Mouse (Mus musculus) hindbrain, embryonic 11.5 days (tissue): ENCODE measurements around the gene Kirrel3. TPM values are rescaled to one million over a fixed set of nuclear protein-coding genes. Genes with fewer than 3 reads are reported as not detected.

Experiments used
- ATAC-seq: fragments of 200-750 bp; cut with Nextera tagmentation; 2 replicates; pipeline ENCODE4 v1.8.0; 2017; ENCODE audit warnings: mild to moderate bottlenecking, moderate TSS enrichment, moderate library complexity; ENCODE audit not compliant: low FRiP score
- DNase-seq: peaks from one replicate; pipeline ENCODE4 v3.0.0-alpha.2; 2015; ENCODE audit warnings: low spot score
- H3K27ac ChIP-seq: fragments of 300-500 bp; sonication (generic); 2 replicates; pipeline ENCODE4 v1.5.1; 2014; ENCODE audit warnings: mild to moderate bottlenecking, low read depth, low read length
- H3K27me3 ChIP-seq: fragments of 300-500 bp; sonication (generic); 2 replicates; pipeline ENCODE4 v1.6.1; 2014; ENCODE audit warnings: mild to moderate bottlenecking, low read length, moderate library complexity, mixed read lengths; ENCODE audit not compliant: control insufficient read depth, insufficient read depth
- H3K36me3 ChIP-seq: fragments of 300-500 bp; sonication (generic); 2 replicates; pipeline ENCODE4 v1.6.1; 2014; ENCODE audit warnings: mild to moderate bottlenecking, low read length, moderate library complexity, mixed read lengths; ENCODE audit not compliant: control insufficient read depth, insufficient read depth
- H3K4me1 ChIP-seq: fragments of 300-500 bp; sonication (generic); replicated peaks from 2 replicates; pipeline ENCODE4 v1.6.1; 2014; ENCODE audit warnings: low read length, mixed read lengths; ENCODE audit not compliant: control insufficient read depth, insufficient read depth
- H3K4me2 ChIP-seq: fragments of 300-500 bp; sonication (generic); replicated peaks from 2 replicates; pipeline ENCODE4 v1.6.1; 2014; ENCODE audit warnings: mild to moderate bottlenecking, low read depth, low read length
- H3K4me3 ChIP-seq: fragments of 300-500 bp; sonication (generic); 2 replicates; pipeline ENCODE4 v1.5.1; 2014; ENCODE audit warnings: low read depth, low read length
- H3K9ac ChIP-seq: fragments of 300-500 bp; sonication (generic); 2 replicates; pipeline ENCODE4 v1.6.1; 2014; ENCODE audit warnings: low read depth, low read length
- H3K9me3 ChIP-seq: fragments of 300-500 bp; sonication (generic); 2 replicates; pipeline ENCODE4 v1.6.1; 2016; ENCODE audit warnings: low read length; ENCODE audit not compliant: control insufficient read depth
- WGBS: fragments of 180-500 bp; shearing (Covaris S2); extraction: QIAGEN DNeasy Blood & Tissue Kit; methylation state at CpG from one replicate; pipeline ENCODE4 v1.1.7; 2014; 5-methylcytosine and 5-hydroxymethylcytosine counted together
- polyA plus RNA-seq: library from polyadenylated mRNA; unstranded; fragments of >200 nt; fragmentation: Nextera tagmentation; extraction: Ambion mirVana; gene quantifications from 2 replicates; pipeline ENCODE4 v1.2.1, GENCODE M21; 2014

The Kirrel3 gene
- polyA plus RNA-seq, 1 experiment from 2014 or later = 10.6 TPM

- Histone ChIP-seq H3K27ac (no peak overlapping the region), H3K4me3 (no peak overlapping the region), H3K9me3 (no peaks in the 10 kb centered on the region), H3K9ac (no peak overlapping the region), H3K27me3 (no peaks in the 10 kb centered on the region), H3K4me1 (peaks cover 2% of the 10 kb centered on the region; the same call in 1 of the 2 replicates), H3K36me3 (no peaks in the 10 kb centered on the region), H3K4me2 (no peak overlapping the region)
- ATAC-seq (no peak), DNase-seq (no peak)
- 74% methylated on average over 2 of the region's 2 CpGs for WGBS
Observed at GRCm38 (mm10) chr9:34995078-34995477, 509.4 kb downstream of the Kirrel3 start.

DNA sequence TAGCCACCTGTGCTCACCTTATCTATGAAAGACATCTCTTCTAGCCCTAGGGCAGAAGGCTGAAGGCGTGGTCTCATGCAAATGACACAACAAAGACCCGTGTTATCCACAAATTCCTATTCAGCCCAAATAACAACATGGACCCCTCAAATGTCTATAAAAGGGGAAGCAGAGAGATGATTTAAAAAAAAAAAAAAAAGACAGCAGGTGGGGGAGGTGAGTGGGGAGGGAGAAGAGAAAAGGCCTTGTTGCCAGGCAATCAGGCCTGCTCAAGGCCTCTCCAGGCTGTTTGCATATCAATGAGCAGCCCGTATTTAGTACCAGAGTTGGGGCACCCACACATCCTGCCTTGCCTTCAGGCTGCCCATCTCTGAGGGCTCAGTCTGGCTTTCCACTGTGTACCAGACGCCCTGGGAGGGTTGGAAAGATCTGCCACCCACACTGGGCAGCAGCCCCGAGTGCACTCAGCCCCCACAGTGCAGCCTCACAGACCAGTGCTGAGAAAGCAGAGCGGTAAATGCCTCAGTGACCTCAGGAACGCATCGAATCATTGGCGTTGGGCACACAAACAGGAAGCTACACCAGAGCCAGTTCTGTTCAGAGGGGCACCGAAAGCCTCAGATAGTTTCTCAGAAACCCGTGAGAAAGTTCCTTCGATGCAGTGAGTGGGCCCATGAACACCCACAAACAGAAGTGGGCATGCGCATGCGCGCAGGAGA, 510.1 kb downstream of the Kirrel3 start:
- H3K4me1 ChIP-seq = peaks cover 2% of the 10 kb centered on the region; the same call in 1 of the 2 replicates
- H3K27me3 ChIP-seq = no peaks in the 10 kb centered on the region
- H3K9ac ChIP-seq = no peak overlapping the region
- H3K27ac ChIP-seq = no peak overlapping the region
- no peak overlapping the region for H3K4me3 ChIP-seq
- 44% methylated on average over 15 of the region's 15 CpGs for WGBS
- H3K36me3 ChIP-seq = no peaks in the 10 kb centered on the region
- ATAC-seq (peak; percentile 64; the same call in 1 of the 2 replicates), DNase-seq (peak; percentile 31)
- H3K4me2 ChIP-seq = no peak overlapping the region
- no peaks in the 10 kb centered on the region for H3K9me3 ChIP-seq

DNA sequence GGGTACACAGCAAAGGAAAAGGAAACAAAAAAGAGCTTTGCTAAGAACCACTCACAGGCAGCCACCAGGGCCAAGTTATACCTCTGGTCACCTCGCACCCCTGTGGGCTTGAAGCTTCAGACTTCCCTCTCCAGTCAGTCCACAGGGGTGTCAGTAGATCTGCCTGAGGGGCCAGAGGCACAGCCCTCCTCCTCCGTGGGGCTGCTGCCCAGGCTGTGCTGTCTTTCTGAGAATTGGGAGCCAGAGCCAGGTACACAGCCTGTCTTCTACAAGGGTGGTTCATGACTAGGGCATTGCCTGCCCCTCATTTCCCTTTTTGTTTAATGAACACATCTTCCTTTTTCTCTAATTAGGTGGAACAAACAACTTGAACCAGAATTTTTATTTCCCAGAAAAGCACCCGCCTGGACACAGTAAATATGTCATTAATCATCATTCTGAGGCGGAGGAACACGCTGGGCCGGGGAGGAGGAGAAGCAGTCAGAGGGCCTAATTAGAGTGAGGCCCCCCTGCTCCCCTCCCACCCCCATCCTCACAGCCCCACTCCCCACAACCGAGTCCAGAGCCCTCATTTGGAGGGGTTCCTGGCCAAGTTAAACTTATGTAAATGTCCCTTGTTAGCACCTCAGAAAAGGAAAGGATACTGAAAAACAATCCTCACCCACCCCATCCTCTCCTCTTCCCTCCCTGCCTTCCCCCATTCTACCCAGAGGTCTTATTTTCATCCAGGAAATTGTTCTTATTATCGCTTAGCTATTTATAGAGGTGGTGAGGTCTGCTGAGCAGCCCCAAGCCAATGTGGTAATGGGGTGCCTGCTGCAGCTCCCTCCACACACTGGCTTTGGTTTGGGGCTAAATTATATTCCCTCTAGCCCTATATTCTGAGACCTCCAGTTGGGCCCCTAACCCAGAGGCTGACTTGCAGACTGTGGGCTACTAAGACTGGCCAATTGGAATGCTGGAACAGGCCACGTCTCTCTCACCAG, 512.5 kb downstream of the Kirrel3 start:
- peak; percentile 44; the same call in 1 of the 2 replicates for ATAC-seq

GRCm38 (mm10) chr9:35004113-35004512, 518.4 kb downstream of the Kirrel3 start:
- no peak overlapping the region for H3K4me3 ChIP-seq
- H3K27ac ChIP-seq = no peak overlapping the region
- H3K9ac ChIP-seq = no peak overlapping the region
- ATAC-seq (no peak), DNase-seq (no peak)
- H3K27me3 ChIP-seq = no peaks in the 10 kb centered on the region
- H3K36me3 ChIP-seq = no peaks in the 10 kb centered on the region
- H3K4me1 ChIP-seq = no peaks in the 10 kb centered on the region
- no peaks in the 10 kb centered on the region for H3K9me3 ChIP-seq
- no peak overlapping the region for H3K4me2 ChIP-seq
- WGBS = 95% methylated on average over 4 of the region's 4 CpGs

More for the DNA sequence above, 512.5 kb downstream of the Kirrel3 start:
- H3K27ac ChIP-seq = no peak overlapping the region
- peaks cover 2% of the 10 kb centered on the region; the same call in 1 of the 2 replicates for H3K4me1 ChIP-seq
- H3K9me3 ChIP-seq = no peaks in the 10 kb centered on the region
- H3K4me2 ChIP-seq = no peak overlapping the region
- H3K4me3 ChIP-seq = no peak overlapping the region
- WGBS = 41% methylated on average over 9 of the region's 9 CpGs
- H3K36me3 ChIP-seq = no peaks in the 10 kb centered on the region
- DNase-seq = no peak
- H3K27me3 ChIP-seq = no peaks in the 10 kb centered on the region
- H3K9ac ChIP-seq = no peak overlapping the region

- Histone ChIP-seq H3K9me3 (no peaks in the 10 kb centered on the region), H3K36me3 (no peaks in the 10 kb centered on the region), H3K27ac (no peak overlapping the region), H3K9ac (no peak overlapping the region), H3K4me2 (no peak overlapping the region), H3K4me1 (no peaks in the 10 kb centered on the region), H3K27me3 (no peaks in the 10 kb centered on the region), H3K4me3 (no peak overlapping the region)
- no peak for ATAC-seq
- no peak for DNase-seq
- 82% methylated on average over 14 of the region's 14 CpGs for WGBS
Observed at GRCm38 (mm10) chr9:35007697-35008341, 522.1 kb downstream of the Kirrel3 start.

- H3K9me3 ChIP-seq = no peaks in the 10 kb centered on the region
- DNase-seq (peak; percentile 22), ATAC-seq (no peak)
- no peaks in the 10 kb centered on the region for H3K27me3 ChIP-seq
- no peak overlapping the region for H3K4me3 ChIP-seq
- WGBS = 57% methylated on average over 4 of the region's 4 CpGs
- H3K36me3 ChIP-seq = no peaks in the 10 kb centered on the region
- H3K4me2 ChIP-seq = no peak overlapping the region
- no peak overlapping the region for H3K27ac ChIP-seq
- H3K9ac ChIP-seq = no peak overlapping the region
- no peaks in the 10 kb centered on the region for H3K4me1 ChIP-seq
Observed at GRCm38 (mm10) chr9:35016762-35017161, 531.1 kb downstream of the Kirrel3 start.

DNA sequence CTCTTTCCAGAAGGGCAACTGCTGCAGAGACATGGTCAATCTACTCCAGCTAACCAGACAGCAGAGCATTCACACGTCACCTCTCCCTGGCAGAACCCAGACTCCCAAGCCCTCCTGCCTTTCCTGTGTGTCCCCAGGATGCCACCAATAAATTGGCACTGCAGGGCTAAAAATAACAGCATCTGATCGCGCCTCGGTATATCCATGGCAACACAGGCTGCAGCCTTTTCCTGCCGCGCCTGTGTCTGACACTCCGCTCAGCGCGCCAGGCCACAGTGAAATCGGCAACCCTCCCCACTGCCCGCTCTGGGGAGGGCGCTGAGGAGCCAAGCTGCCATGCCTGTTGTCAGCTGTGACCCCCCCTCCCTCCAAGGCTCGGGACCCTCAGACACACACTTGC, 531.9 kb downstream of the Kirrel3 start:
- no peaks in the 10 kb centered on the region for H3K9me3 ChIP-seq
- no peaks in the 10 kb centered on the region for H3K27me3 ChIP-seq
- peak; percentile 49; the same call in 1 of the 2 replicates for ATAC-seq
- H3K4me1 ChIP-seq = no peaks in the 10 kb centered on the region
- no peak for DNase-seq
- H3K36me3 ChIP-seq = no peaks in the 10 kb centered on the region
- 35% methylated on average over 13 of the region's 13 CpGs for WGBS
- H3K27ac ChIP-seq = no peak overlapping the region
- H3K9ac ChIP-seq = no peak overlapping the region
- no peak overlapping the region for H3K4me3 ChIP-seq
- no peak overlapping the region for H3K4me2 ChIP-seq

DNA sequence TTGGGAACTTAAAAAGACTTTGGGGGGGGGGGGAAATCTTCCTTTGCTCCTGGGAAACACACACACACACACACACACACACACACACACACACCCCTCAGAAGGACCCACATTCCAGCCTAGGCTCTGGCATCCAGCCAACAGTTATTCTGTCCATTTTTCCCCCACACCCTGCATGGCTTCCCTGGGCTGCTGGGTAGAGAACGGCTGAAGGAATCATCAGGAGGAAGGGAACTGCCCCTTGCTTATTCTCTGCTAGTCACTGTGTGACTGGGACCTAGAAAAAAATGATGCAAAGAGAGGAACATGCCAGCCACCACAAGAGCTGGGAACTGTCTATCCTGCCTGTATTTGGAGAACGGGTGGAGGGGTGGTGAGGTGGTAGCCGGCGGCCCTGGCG, 532.4 kb downstream of the Kirrel3 start:
- no peak for DNase-seq

More for the DNA sequence above, 532.4 kb downstream of the Kirrel3 start:
- H3K9ac ChIP-seq = no peak overlapping the region
- no peak overlapping the region for H3K4me3 ChIP-seq
- no peaks in the 10 kb centered on the region for H3K9me3 ChIP-seq
- no peak overlapping the region for H3K27ac ChIP-seq
- no peaks in the 10 kb centered on the region for H3K36me3 ChIP-seq
- WGBS = 55% methylated on average over 5 of the region's 5 CpGs
- H3K27me3 ChIP-seq = no peaks in the 10 kb centered on the region
- H3K4me2 ChIP-seq = no peak overlapping the region
- no peak for ATAC-seq
- H3K4me1 ChIP-seq = no peaks in the 10 kb centered on the region
